Mouse (Mus musculus): Measurements from ENCODE around the gene Bicral.

GRCm38 (mm10) chr17:46771616-46772015 lies 86.7 kb downstream of the Bicral start:
- no peak for TF ChIP-seq POLR2A (IDR thresholded peaks at IDR 0.05; ENCODE audit: extremely low read depth, insufficient read depth, low read length)
- TF ChIP-seq CTCF (IDR thresholded peaks at IDR 0.05; ENCODE audit: extremely low read depth, insufficient read depth, low read length) = no peak
